Mouse (Mus musculus) kidney, adult 2 months (tissue): ENCODE results near the gene Pde1c.

Experiments
- CTCF ChIP-seq: fragments of 200-500 bp; conservative IDR thresholded peaks from 2 replicates; pipeline ENCODE4 v1.5.1; 2011; ENCODE audit warnings: low read depth, mild to moderate bottlenecking, control low read depth, low read length, moderate library complexity, mixed read lengths; ENCODE audit not compliant: insufficient read depth, insufficient read length
- POLR2A ChIP-seq: fragments of 200-500 bp; IDR thresholded peaks from one replicate; pipeline ENCODE4 v1.6.1; 2011; ENCODE audit warnings: low read depth, low read length, control low read depth

GRCm38 (mm10) chr6:56368116-56368515 lies 200.8 kb downstream of the Pde1c start:
- TF ChIP-seq POLR2A (no peak), CTCF (no peak)
